Mouse (Mus musculus): ENCODE data around the gene Pygo2. TPM values are rescaled to one million over a fixed set of nuclear protein-coding genes. Genes with fewer than 3 reads are reported as not detected.
A peak's percentile ranks its signal among the peaks of the same experiment; 100 is the strongest.
"Not testable (repeated sequence)": the region's sequence is repeated elsewhere in the genome, so short reads cannot be mapped to it uniquely, and the experiment has no call there.

The Pygo2 gene
- polyA plus RNA-seq, 1 experiment: 87.5 TPM

GRCm38 (mm10) chr3:89421002-89421774, 8.8 kb upstream of the Pygo2 start:
- Histone ChIP-seq H3K27me3 (ENCODE audit: control insufficient read depth, insufficient read depth, low read length) (no peaks in the 10 kb centered on the region), H3K4me1 (ENCODE audit: control insufficient read depth, insufficient read depth, insufficient read length, low read length) (peaks cover 7% of the 10 kb centered on the region), H3K27ac (ENCODE audit: insufficient read depth, low read depth, low read length) (peak overlapping the region; percentile 64), H3K36me3 (ENCODE audit: control insufficient read depth, insufficient read depth, low read length) (peaks cover 23% of the 10 kb centered on the region), H3K4me3 (ENCODE audit: low read depth, low read length) (peak overlapping the region; percentile 52)
- TF ChIP-seq POLR2A (IDR thresholded peaks at IDR 0.05; ENCODE audit: low read depth, low read length) (peak; percentile 45; the same call in 1 of the 2 replicates), CTCF (IDR thresholded peaks at IDR 0.05; ENCODE audit: extremely low read depth, insufficient read length, insufficient replicate concordance, low read depth, low read length) (no peak)
- WGBS: 30% methylated on average over 11 of the region's 11 CpGs

- peak overlapping the region; percentile 52 for H3K4me3 ChIP-seq (ENCODE audit: low read depth, low read length)
- no peaks in the 10 kb centered on the region for H3K27me3 ChIP-seq (ENCODE audit: control insufficient read depth, insufficient read depth, low read length)
- TF ChIP-seq POLR2A (IDR thresholded peaks at IDR 0.05; ENCODE audit: low read depth, low read length) (no peak), CTCF (IDR thresholded peaks at IDR 0.05; ENCODE audit: extremely low read depth, insufficient read length, insufficient replicate concordance, low read depth, low read length) (no peak)
- peaks cover 7% of the 10 kb centered on the region for H3K4me1 ChIP-seq (ENCODE audit: control insufficient read depth, insufficient read depth, insufficient read length, low read length)
- 54% methylated on average over 22 of the region's 22 CpGs for WGBS
- peaks cover 27% of the 10 kb centered on the region for H3K36me3 ChIP-seq (ENCODE audit: control insufficient read depth, insufficient read depth, low read length)
- H3K27ac ChIP-seq (ENCODE audit: insufficient read depth, low read depth, low read length): no peak overlapping the region
These were observed 8.1 kb upstream of the Pygo2 start for GRCm38 (mm10) chr3:89421810-89422473.

GRCm38 (mm10) chr3:89422556-89423205, 7.3 kb upstream of the Pygo2 start:
- WGBS: 73% methylated on average over 6 of the region's 6 CpGs

GRCm38 (mm10) chr3:89424416-89425140, 5.4 kb upstream of the Pygo2 start:
- H3K4me3 ChIP-seq (ENCODE audit: low read depth, low read length): no peak overlapping the region
- peaks cover 7% of the 10 kb centered on the region for H3K4me1 ChIP-seq (ENCODE audit: control insufficient read depth, insufficient read depth, insufficient read length, low read length)
- H3K36me3 ChIP-seq (ENCODE audit: control insufficient read depth, insufficient read depth, low read length): peaks cover 33% of the 10 kb centered on the region
- no peaks in the 10 kb centered on the region for H3K27me3 ChIP-seq (ENCODE audit: control insufficient read depth, insufficient read depth, low read length)
- H3K27ac ChIP-seq (ENCODE audit: insufficient read depth, low read depth, low read length): 0 out of 2 replicates have a peak overlapping the region, but pooled peaks have one; percentile 17
- TF ChIP-seq POLR2A (IDR thresholded peaks at IDR 0.05; ENCODE audit: low read depth, low read length) (no peak), CTCF (IDR thresholded peaks at IDR 0.05; ENCODE audit: extremely low read depth, insufficient read length, insufficient replicate concordance, low read depth, low read length) (no peak)
- 69% methylated on average over 5 of the region's 5 CpGs for WGBS

More at GRCm38 (mm10) chr3:89422556-89423205, 7.3 kb upstream of the Pygo2 start:
- peaks cover 7% of the 10 kb centered on the region for H3K4me1 ChIP-seq (ENCODE audit: control insufficient read depth, insufficient read depth, insufficient read length, low read length)
- no peak for TF ChIP-seq CTCF (IDR thresholded peaks at IDR 0.05; ENCODE audit: extremely low read depth, insufficient read length, insufficient replicate concordance, low read depth, low read length)
- TF ChIP-seq POLR2A (IDR thresholded peaks at IDR 0.05; ENCODE audit: low read depth, low read length): no peak
- no peaks in the 10 kb centered on the region for H3K27me3 ChIP-seq (ENCODE audit: control insufficient read depth, insufficient read depth, low read length)
- no peak overlapping the region for H3K4me3 ChIP-seq (ENCODE audit: low read depth, low read length)
- H3K27ac ChIP-seq (ENCODE audit: insufficient read depth, low read depth, low read length): no peak overlapping the region
- peaks cover 33% of the 10 kb centered on the region for H3K36me3 ChIP-seq (ENCODE audit: control insufficient read depth, insufficient read depth, low read length)

- no peaks in the 10 kb centered on the region for H3K27me3 ChIP-seq (ENCODE audit: control insufficient read depth, insufficient read depth, low read length)
- TF ChIP-seq POLR2A (IDR thresholded peaks at IDR 0.05; ENCODE audit: low read depth, low read length) (no peak), CTCF (IDR thresholded peaks at IDR 0.05; ENCODE audit: extremely low read depth, insufficient read length, insufficient replicate concordance, low read depth, low read length) (no peak)
- H3K36me3 ChIP-seq (ENCODE audit: control insufficient read depth, insufficient read depth, low read length): peaks cover 33% of the 10 kb centered on the region
- H3K4me1 ChIP-seq (ENCODE audit: control insufficient read depth, insufficient read depth, insufficient read length, low read length): peaks cover 7% of the 10 kb centered on the region
- no peak overlapping the region for H3K4me3 ChIP-seq (ENCODE audit: low read depth, low read length)
- no peak overlapping the region for H3K27ac ChIP-seq (ENCODE audit: insufficient read depth, low read depth, low read length)
- 69% methylated on average over 5 of the region's 5 CpGs for WGBS
These were observed 4.9 kb upstream of the Pygo2 start for GRCm38 (mm10) chr3:89425141-89425525.

- 95% methylated on average over 4 of the region's 4 CpGs for WGBS
- peaks cover 6% of the 10 kb centered on the region for H3K4me1 ChIP-seq (ENCODE audit: control insufficient read depth, insufficient read depth, insufficient read length, low read length)
- no peak overlapping the region for H3K4me3 ChIP-seq (ENCODE audit: low read depth, low read length)
- H3K27ac ChIP-seq (ENCODE audit: insufficient read depth, low read depth, low read length): no peak overlapping the region
- H3K36me3 ChIP-seq (ENCODE audit: control insufficient read depth, insufficient read depth, low read length): peaks cover 33% of the 10 kb centered on the region
- TF ChIP-seq CTCF (IDR thresholded peaks at IDR 0.05; ENCODE audit: extremely low read depth, insufficient read length, insufficient replicate concordance, low read depth, low read length) (no peak), POLR2A (IDR thresholded peaks at IDR 0.05; ENCODE audit: low read depth, low read length) (no peak)
- H3K27me3 ChIP-seq (ENCODE audit: control insufficient read depth, insufficient read depth, low read length): no peaks in the 10 kb centered on the region
These were observed 4.1 kb upstream of the Pygo2 start for GRCm38 (mm10) chr3:89425876-89426275.

- H3K27me3 ChIP-seq (ENCODE audit: control insufficient read depth, insufficient read depth, low read length); H3K4me3 ChIP-seq (ENCODE audit: low read depth, low read length); H3K27ac ChIP-seq (ENCODE audit: insufficient read depth, low read depth, low read length); H3K4me1 ChIP-seq (ENCODE audit: control insufficient read depth, insufficient read depth, insufficient read length, low read length): not testable (repeated sequence)
- H3K36me3 ChIP-seq (ENCODE audit: control insufficient read depth, insufficient read depth, low read length): peaks cover 43% of the 10 kb centered on the region
- 96% methylated on average over 7 of the region's 7 CpGs for WGBS
These were observed 993 bp upstream of the Pygo2 start for GRCm38 (mm10) chr3:89429021-89429420.

Measured in small intestine, adult 2 months (tissue).